Mouse (Mus musculus): ENCODE measurements around the gene Gpr146. TPM values are rescaled to one million over a fixed set of nuclear protein-coding genes. Genes with fewer than 3 reads are reported as not detected.
A peak's percentile ranks its signal among the peaks of the same experiment; 100 is the strongest.

Gene Gpr146
- polyA plus RNA-seq, 1 experiment from 2014 or later = 8.5 TPM

DNA sequence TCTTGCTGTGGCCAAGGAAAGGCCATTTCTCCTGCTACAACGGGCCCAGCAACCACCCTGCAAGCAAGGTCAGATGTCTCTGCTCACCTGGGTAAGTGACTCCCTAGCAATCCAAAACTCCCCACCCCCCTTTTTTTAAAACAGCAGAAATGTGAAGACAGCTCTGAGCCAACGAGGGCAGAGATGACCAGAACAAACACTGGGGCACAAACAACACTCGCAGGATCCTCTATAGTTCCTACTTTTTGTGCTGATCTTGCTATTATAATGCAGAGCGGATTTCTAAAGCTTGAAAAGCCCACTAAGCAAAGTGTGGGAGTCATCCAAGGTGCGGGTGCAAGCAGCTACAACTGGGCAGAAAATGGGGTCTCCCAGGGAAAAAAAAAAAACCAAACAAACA lies 6.4 kb upstream of the Gpr146 start:
- 64% methylated on average over 5 of the region's 5 CpGs for WGBS
- Histone ChIP-seq H3K9me3 (replicated peaks) (no peaks in the 10 kb centered on the region), H3K27me3 (replicated peaks) (no peaks in the 10 kb centered on the region), H3K9ac (peak overlapping the region; percentile 85; the same call in 1 of the 2 replicates), H3K4me2 (peak overlapping the region; percentile 83), H3K36me3 (no peaks in the 10 kb centered on the region), H3K4me1 (replicated peaks) (peaks cover 43% of the 10 kb centered on the region), H3K27ac (ENCODE audit: poor library complexity, severe bottlenecking) (peak overlapping the region; percentile 23; the same call in 1 of the 2 replicates), H3K4me3 (peak overlapping the region; percentile 8; the same call in 1 of the 2 replicates)
- no peak for ATAC-seq (ENCODE audit: insufficient number of reproducible peaks, low FRiP score)

DNA sequence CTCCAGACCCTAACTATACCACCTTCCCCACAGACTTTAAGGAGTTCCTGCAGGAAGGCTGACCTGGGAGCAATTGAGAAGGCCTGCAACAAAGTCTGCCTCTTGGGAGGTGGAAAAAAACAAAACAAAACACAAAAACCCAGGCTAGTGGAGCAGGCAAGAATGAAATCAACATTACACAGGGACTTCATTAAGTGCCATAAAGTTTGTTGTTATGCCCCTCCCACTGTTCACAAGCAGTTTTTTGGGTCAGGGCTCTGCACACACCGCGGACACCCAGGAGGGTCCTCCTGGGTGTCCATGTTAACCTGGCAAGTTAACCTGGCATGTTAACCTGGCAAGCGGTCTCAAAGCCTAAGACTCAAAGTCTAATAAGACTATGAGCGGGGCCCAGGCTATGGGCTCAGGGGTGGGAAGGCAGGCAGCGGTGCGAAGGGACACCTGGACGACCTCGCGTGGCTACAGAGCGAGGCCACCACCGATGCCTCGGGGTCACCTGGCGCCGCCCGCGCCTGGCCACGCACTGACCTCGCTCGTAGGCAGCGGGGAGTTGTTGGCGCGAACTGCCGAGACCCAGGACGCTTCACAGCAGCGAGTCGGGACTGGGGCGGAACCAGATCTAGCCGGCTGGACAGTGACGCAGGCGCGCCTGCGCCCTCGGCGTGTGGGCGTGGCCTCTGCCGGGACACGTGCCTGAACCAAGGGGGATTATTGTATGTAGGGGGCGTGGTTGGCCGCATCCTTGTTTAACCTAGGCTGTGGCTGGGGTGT lies 5.7 kb upstream of the Gpr146 start:
- H3K4me2 ChIP-seq = peak overlapping the region; percentile 83
- H3K27me3 ChIP-seq (replicated peaks) = no peaks in the 10 kb centered on the region
- no peaks in the 10 kb centered on the region for H3K36me3 ChIP-seq
- H3K4me3 ChIP-seq = peak overlapping the region; percentile 62
- peak; percentile 96 for ATAC-seq (ENCODE audit: insufficient number of reproducible peaks, low FRiP score)
- H3K4me1 ChIP-seq (replicated peaks) = peaks cover 49% of the 10 kb centered on the region
- peak overlapping the region; percentile 85 for H3K9ac ChIP-seq
- peak overlapping the region; percentile 82 for H3K27ac ChIP-seq (ENCODE audit: poor library complexity, severe bottlenecking)
- H3K9me3 ChIP-seq (replicated peaks) = no peaks in the 10 kb centered on the region
- WGBS = 2% methylated on average over 36 of the region's 39 CpGs

DNA sequence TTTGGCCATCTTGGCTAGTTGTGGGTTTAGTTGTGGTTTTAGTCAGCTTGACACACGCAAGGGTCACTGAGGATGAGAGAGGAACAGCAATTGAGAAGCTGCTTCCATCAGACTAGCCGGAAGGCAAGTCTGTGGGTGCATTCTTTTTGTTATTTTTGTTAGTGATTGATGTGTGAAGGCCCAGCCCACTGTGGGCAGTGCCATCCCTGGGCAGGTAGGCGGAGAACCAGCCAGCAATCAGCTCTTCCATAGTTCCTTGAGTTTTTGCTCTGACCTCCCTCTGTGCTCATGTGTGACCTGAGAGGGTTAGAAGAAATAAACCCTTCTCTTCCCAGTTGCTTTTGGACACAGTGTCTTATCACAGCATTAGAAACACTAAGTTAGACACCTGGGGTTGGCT lies 4.4 kb upstream of the Gpr146 start:
- H3K36me3 ChIP-seq = no peaks in the 10 kb centered on the region
- H3K9me3 ChIP-seq (replicated peaks) = no peaks in the 10 kb centered on the region
- H3K4me3 ChIP-seq = no peak overlapping the region
- no peaks in the 10 kb centered on the region for H3K27me3 ChIP-seq (replicated peaks)
- H3K27ac ChIP-seq (ENCODE audit: poor library complexity, severe bottlenecking) = peak overlapping the region; percentile 9; the same call in 1 of the 2 replicates
- peaks cover 62% of the 10 kb centered on the region for H3K4me1 ChIP-seq (replicated peaks)
- ATAC-seq (ENCODE audit: insufficient number of reproducible peaks, low FRiP score) = no peak
- WGBS = 88% methylated on average over 3 of the region's 3 CpGs
- H3K4me2 ChIP-seq = no peak overlapping the region
- no peak overlapping the region for H3K9ac ChIP-seq

- no peaks in the 10 kb centered on the region for H3K9me3 ChIP-seq (replicated peaks)
- no peak overlapping the region for H3K4me3 ChIP-seq
- 72% methylated on average over 6 of the region's 6 CpGs for WGBS
- H3K27me3 ChIP-seq (replicated peaks) = no peaks in the 10 kb centered on the region
- H3K9ac ChIP-seq = no peak overlapping the region
- no peak for ATAC-seq (ENCODE audit: insufficient number of reproducible peaks, low FRiP score)
- H3K27ac ChIP-seq (ENCODE audit: poor library complexity, severe bottlenecking) = no peak overlapping the region
- peaks cover 71% of the 10 kb centered on the region for H3K4me1 ChIP-seq (replicated peaks)
- no peak overlapping the region for H3K4me2 ChIP-seq
- H3K36me3 ChIP-seq = no peaks in the 10 kb centered on the region
Measured at GRCm38 (mm10) chr5:139373889-139374444, 3.5 kb upstream of the Gpr146 start.

- no peak overlapping the region for H3K27ac ChIP-seq (ENCODE audit: poor library complexity, severe bottlenecking)
- H3K27me3 ChIP-seq (replicated peaks) = no peaks in the 10 kb centered on the region
- no peaks in the 10 kb centered on the region for H3K9me3 ChIP-seq (replicated peaks)
- 87% methylated on average over 2 of the region's 2 CpGs for WGBS
- H3K9ac ChIP-seq = no peak overlapping the region
- ATAC-seq (ENCODE audit: insufficient number of reproducible peaks, low FRiP score) = no peak
- peaks cover 76% of the 10 kb centered on the region for H3K4me1 ChIP-seq (replicated peaks)
- H3K36me3 ChIP-seq = no peaks in the 10 kb centered on the region
- no peak overlapping the region for H3K4me2 ChIP-seq
- H3K4me3 ChIP-seq = no peak overlapping the region
Measured at GRCm38 (mm10) chr5:139374841-139375240, 2.7 kb upstream of the Gpr146 start.

DNA sequence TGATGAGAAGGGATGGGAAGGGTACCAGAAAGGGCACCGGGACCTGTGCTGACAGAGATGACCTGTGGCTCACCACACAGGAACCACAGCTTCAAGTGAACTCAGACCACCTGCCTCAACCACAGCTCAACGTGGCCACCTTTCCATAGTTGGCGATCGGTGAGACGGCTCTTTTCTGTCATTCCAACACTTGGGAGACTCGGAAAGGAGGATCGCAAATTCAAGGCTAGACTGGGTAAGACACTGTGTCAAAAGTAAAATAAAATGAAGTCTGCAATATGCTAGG lies 717 bp downstream of the Gpr146 start:
- no peaks in the 10 kb centered on the region for H3K9me3 ChIP-seq (replicated peaks)
- H3K27me3 ChIP-seq (replicated peaks) = no peaks in the 10 kb centered on the region
- peak overlapping the region; percentile 46; the same call in 1 of the 2 replicates for H3K9ac ChIP-seq
- H3K27ac ChIP-seq (ENCODE audit: poor library complexity, severe bottlenecking) = peak overlapping the region; percentile 97
- 78% methylated on average over 7 of the region's 7 CpGs for WGBS
- ATAC-seq (ENCODE audit: insufficient number of reproducible peaks, low FRiP score) = no peak
- H3K36me3 ChIP-seq = no peaks in the 10 kb centered on the region
- peak overlapping the region; percentile 56; the same call in 1 of the 2 replicates for H3K4me2 ChIP-seq
- H3K4me1 ChIP-seq (replicated peaks) = peaks cover 75% of the 10 kb centered on the region
- H3K4me3 ChIP-seq = no peak overlapping the region

- 0 out of 2 replicates have a peak, but pooled peaks have one; percentile 18 for ATAC-seq (ENCODE audit: insufficient number of reproducible peaks, low FRiP score)
- Histone ChIP-seq H3K4me1 (replicated peaks) (peaks cover 80% of the 10 kb centered on the region), H3K4me3 (no peak overlapping the region), H3K9me3 (replicated peaks) (no peaks in the 10 kb centered on the region), H3K9ac (peak overlapping the region; percentile 33), H3K27me3 (replicated peaks) (no peaks in the 10 kb centered on the region), H3K36me3 (no peaks in the 10 kb centered on the region), H3K4me2 (peak overlapping the region; percentile 89), H3K27ac (ENCODE audit: poor library complexity, severe bottlenecking) (peak overlapping the region; percentile 97)
- 18% methylated on average over 21 of the region's 21 CpGs for WGBS
Measured at GRCm38 (mm10) chr5:139378986-139379629, 1.6 kb downstream of the Gpr146 start.

- H3K4me3 ChIP-seq = peak overlapping the region; percentile 80
- peaks cover 87% of the 10 kb centered on the region for H3K4me1 ChIP-seq (replicated peaks)
- H3K9ac ChIP-seq = peak overlapping the region; percentile 66; the same call in 1 of the 2 replicates
- peak overlapping the region; percentile 89 for H3K4me2 ChIP-seq
- H3K27me3 ChIP-seq (replicated peaks) = no peaks in the 10 kb centered on the region
- no peaks in the 10 kb centered on the region for H3K9me3 ChIP-seq (replicated peaks)
- no peaks in the 10 kb centered on the region for H3K36me3 ChIP-seq
- peak; percentile 0; the same call in 1 of the 2 replicates for ATAC-seq (ENCODE audit: insufficient number of reproducible peaks, low FRiP score)
- WGBS = 24% methylated on average over 8 of the region's 8 CpGs
- H3K27ac ChIP-seq (ENCODE audit: poor library complexity, severe bottlenecking) = peak overlapping the region; percentile 97
Measured at GRCm38 (mm10) chr5:139379771-139380384, 2.4 kb downstream of the Gpr146 start.

DNA sequence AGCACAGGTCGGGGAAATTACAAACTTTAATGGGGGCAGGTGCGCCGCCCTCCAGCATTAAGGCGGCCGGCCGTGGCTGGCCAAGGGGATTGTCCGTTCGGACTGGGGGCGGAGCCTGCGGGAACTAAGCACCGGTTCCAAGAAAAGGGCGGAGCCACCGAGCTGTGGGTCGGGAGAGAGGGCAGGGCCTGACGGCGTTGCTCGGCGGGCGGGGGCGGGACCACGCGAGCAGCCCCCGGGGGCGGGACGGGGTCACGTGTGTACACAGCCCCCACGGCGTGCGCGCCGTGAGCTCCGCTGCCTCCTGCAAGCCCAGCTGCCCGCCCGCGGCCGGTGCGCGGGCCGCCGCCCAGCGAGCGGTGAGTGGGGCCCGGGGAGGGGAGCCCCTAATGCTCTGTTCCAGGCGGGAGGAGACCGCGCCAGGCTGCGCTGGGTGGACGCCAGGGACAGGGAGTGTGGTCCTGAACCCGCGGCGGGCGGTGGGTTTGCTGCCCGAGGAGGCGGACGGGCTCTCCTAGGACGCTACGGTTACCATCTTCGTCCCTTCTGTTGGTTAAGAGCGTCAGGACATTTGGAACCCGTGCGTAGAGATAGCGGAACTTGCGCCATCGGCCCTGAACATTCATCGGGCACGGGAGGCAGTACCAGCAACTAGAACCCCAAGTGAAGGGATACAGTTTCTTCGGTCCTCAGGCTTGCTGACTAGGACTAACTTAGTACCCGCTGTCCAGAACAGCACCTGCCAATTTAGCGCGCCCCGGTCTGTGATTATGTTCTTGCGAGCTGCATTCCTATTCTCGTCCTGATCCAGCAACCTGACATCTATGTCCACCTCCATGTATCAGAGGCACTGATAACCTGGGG lies 3.1 kb downstream of the Gpr146 start:
- H3K9ac ChIP-seq = peak overlapping the region; percentile 88
- H3K9me3 ChIP-seq (replicated peaks) = no peaks in the 10 kb centered on the region
- H3K27me3 ChIP-seq (replicated peaks) = no peaks in the 10 kb centered on the region
- under 1% methylated on average over 55 of the region's 73 CpGs for WGBS
- peak; percentile 89 for ATAC-seq (ENCODE audit: insufficient number of reproducible peaks, low FRiP score)
- peak overlapping the region; percentile 80 for H3K4me3 ChIP-seq
- peaks cover 90% of the 10 kb centered on the region for H3K4me1 ChIP-seq (replicated peaks)
- no peaks in the 10 kb centered on the region for H3K36me3 ChIP-seq
- peak overlapping the region; percentile 97 for H3K27ac ChIP-seq (ENCODE audit: poor library complexity, severe bottlenecking)
- peak overlapping the region; percentile 89 for H3K4me2 ChIP-seq
